Mouse (Mus musculus) hindbrain, embryonic 12.5 days (tissue): Measurements from ENCODE around the gene Ehmt1. TPM values are rescaled to one million over a fixed set of nuclear protein-coding genes. Genes with fewer than 3 reads are reported as not detected.
"Not testable (repeated sequence)": the region's sequence is repeated elsewhere in the genome, so short reads cannot be mapped to it uniquely, and the experiment has no call there.

ENCODE experiments used
- ATAC-seq: fragments of 200-750 bp; cut with Nextera tagmentation; 2 replicates; pipeline ENCODE4 v1.8.0; 2017; ENCODE audit warnings: moderate TSS enrichment; ENCODE audit not compliant: low FRiP score
- H3K27ac ChIP-seq: fragments of 300-500 bp; sonication (generic); 2 replicates; pipeline ENCODE4 v1.5.1; 2016; ENCODE audit warnings: mild to moderate bottlenecking
- H3K27me3 ChIP-seq: fragments of 300-500 bp; sonication (generic); 2 replicates; pipeline ENCODE4 v1.6.1; 2016; ENCODE audit warnings: mild to moderate bottlenecking
- H3K36me3 ChIP-seq: fragments of 300-500 bp; sonication (generic); 2 replicates; pipeline ENCODE4 v1.6.1; 2016; ENCODE audit warnings: mild to moderate bottlenecking
- H3K4me1 ChIP-seq: fragments of 300-500 bp; sonication (generic); 2 replicates; pipeline ENCODE4 v1.6.1; 2016
- H3K4me2 ChIP-seq: fragments of 300-500 bp; sonication (generic); replicated peaks from 2 replicates; pipeline ENCODE4 v1.6.1; 2016; ENCODE audit warnings: mild to moderate bottlenecking
- H3K4me3 ChIP-seq: fragments of 300-500 bp; sonication (generic); 2 replicates; pipeline ENCODE4 v1.5.1; 2016; ENCODE audit warnings: mild to moderate bottlenecking
- H3K9ac ChIP-seq: fragments of 300-500 bp; sonication (generic); 2 replicates; pipeline ENCODE4 v1.6.1; 2016; ENCODE audit warnings: mild to moderate bottlenecking, moderate library complexity
- H3K9me3 ChIP-seq: fragments of 300-500 bp; sonication (generic); replicated peaks from 2 replicates; pipeline ENCODE4 v1.6.1; 2016; ENCODE audit warnings: mild to moderate bottlenecking
- WGBS: fragments of 180-500 bp; shearing (Covaris S2); methylation state at CpG from one replicate; pipeline ENCODE4 v1.1.7; 2016; 5-methylcytosine and 5-hydroxymethylcytosine counted together
- polyA plus RNA-seq: library from polyadenylated mRNA; unstranded; fragments of >200 nt; fragmentation: Nextera tagmentation; extraction: Ambion mirVana; gene quantifications from 2 replicates; pipeline ENCODE4 v1.2.1, GENCODE M21; 2016

The Ehmt1 gene
- 126 and 134 TPM in 2 replicates for polyA plus RNA-seq

GRCm38 (mm10) chr2:24918930-24919838, at the start of gene Ehmt1:
Gene Ehmt1, minus strand, starts transcription at chr2:24919614.
- Histone ChIP-seq H3K9me3 (no peaks in the 10 kb centered on the region), H3K27ac (peak within 1 kb of the TSS; percentile 98), H3K4me1 (peaks cover 13% of the 10 kb centered on the region), H3K36me3 (no peaks in the 10 kb centered on the region), H3K9ac (peak within 1 kb of the TSS; percentile 99), H3K27me3 (no peaks in the 10 kb centered on the region), H3K4me2 (peak within 1 kb of the TSS; percentile 81), H3K4me3 (peak within 1 kb of the TSS; percentile 98)
- whole genome bisulfite sequencing: under 1% methylated on average over 96 of the region's 112 CpGs
- ATAC-seq: peak; percentile 98

GRCm38 (mm10) chr2:24962304-24963000, 43.0 kb upstream of the Ehmt1 start, which contains the start of gene Dph7:
Gene Dph7, plus strand, starts transcription at chr2:24962400.
- H3K27ac ChIP-seq: no peak within 1 kb of the TSS
- WGBS: 1% methylated on average over 28 of the region's 28 CpGs
- peaks cover 55% of the 10 kb centered on the region for H3K36me3 ChIP-seq
- H3K4me3 ChIP-seq: peak within 1 kb of the TSS; percentile 68
- peak within 1 kb of the TSS; percentile 82 for H3K4me2 ChIP-seq
- peaks cover 12% of the 10 kb centered on the region for H3K4me1 ChIP-seq
- no peaks in the 10 kb centered on the region for H3K27me3 ChIP-seq
- no peaks in the 10 kb centered on the region for H3K9me3 ChIP-seq
- peak within 1 kb of the TSS; percentile 84 for H3K9ac ChIP-seq
- ATAC-seq: peak; percentile 89

GRCm38 (mm10) chr2:24960910-24961309, 41.5 kb upstream of the Ehmt1 start:
- peaks cover 59% of the 10 kb centered on the region for H3K36me3 ChIP-seq
- ATAC-seq: no peak

GRCm38 (mm10) chr2:24952537-24953055, 33.2 kb upstream of the Ehmt1 start:
- ATAC-seq: no peak
- Histone ChIP-seq H3K9ac (no peak overlapping the region), H3K27me3 (no peaks in the 10 kb centered on the region), H3K27ac (no peak overlapping the region), H3K4me2 (no peak overlapping the region), H3K4me1 (peaks cover 16% of the 10 kb centered on the region), H3K9me3 (no peaks in the 10 kb centered on the region), H3K4me3 (no peak overlapping the region), H3K36me3 (peaks cover 56% of the 10 kb centered on the region)
- 92% methylated on average over 4 of the region's 4 CpGs for WGBS

More at GRCm38 (mm10) chr2:24960910-24961309, 41.5 kb upstream of the Ehmt1 start:
- peaks cover 12% of the 10 kb centered on the region for H3K4me1 ChIP-seq
- H3K4me3 ChIP-seq: no peak overlapping the region
- WGBS: 36% methylated on average over 3 of the region's 3 CpGs
- no peak overlapping the region for H3K27ac ChIP-seq
- H3K27me3 ChIP-seq: no peaks in the 10 kb centered on the region
- H3K9me3 ChIP-seq: no peaks in the 10 kb centered on the region
- no peak overlapping the region for H3K9ac ChIP-seq
- H3K4me2 ChIP-seq: no peak overlapping the region

GRCm38 (mm10) chr2:24950189-24950535, 30.7 kb upstream of the Ehmt1 start:
- no peaks in the 10 kb centered on the region for H3K27me3 ChIP-seq
- peak overlapping the region; percentile 86 for H3K4me3 ChIP-seq
- H3K9ac ChIP-seq: peak overlapping the region; percentile 80
- peaks cover 35% of the 10 kb centered on the region for H3K36me3 ChIP-seq
- under 1% methylated on average over 31 of the region's 31 CpGs for WGBS
- H3K27ac ChIP-seq: peak overlapping the region; percentile 64
- no peaks in the 10 kb centered on the region for H3K9me3 ChIP-seq
- peak; percentile 33 for ATAC-seq
- H3K4me2 ChIP-seq: peak overlapping the region; percentile 97
- peaks cover 16% of the 10 kb centered on the region for H3K4me1 ChIP-seq

- H3K9me3 ChIP-seq: no peaks in the 10 kb centered on the region
- peak within 1 kb of the TSS; percentile 80 for H3K9ac ChIP-seq
- H3K4me2 ChIP-seq: peak within 1 kb of the TSS; percentile 97
- peak; percentile 99 for ATAC-seq
- no peaks in the 10 kb centered on the region for H3K27me3 ChIP-seq
- peak within 1 kb of the TSS; percentile 64 for H3K27ac ChIP-seq
- WGBS: under 1% methylated on average over 107 of the region's 108 CpGs
- H3K36me3 ChIP-seq: peaks cover 29% of the 10 kb centered on the region
- peak within 1 kb of the TSS; percentile 86 for H3K4me3 ChIP-seq
- H3K4me1 ChIP-seq: peaks cover 16% of the 10 kb centered on the region
Measured at GRCm38 (mm10) chr2:24949421-24950188, 30.2 kb upstream of the Ehmt1 start, which contains the start of gene Zmynd19. Gene Zmynd19, plus strand, starts transcription at chr2:24949792.

- not testable (repeated sequence) for H3K4me2 ChIP-seq, H3K4me3 ChIP-seq, H3K27me3 ChIP-seq, H3K27ac ChIP-seq, H3K4me1 ChIP-seq, H3K36me3 ChIP-seq, ATAC-seq, H3K9me3 ChIP-seq, H3K9ac ChIP-seq
- WGBS: 48% methylated on average over 2 of the region's 2 CpGs
Measured at GRCm38 (mm10) chr2:24944304-24944703, 24.9 kb upstream of the Ehmt1 start.

- Histone ChIP-seq H3K9me3 (no peaks in the 10 kb centered on the region), H3K4me2 (no peak overlapping the region), H3K27me3 (no peaks in the 10 kb centered on the region), H3K4me3 (no peak overlapping the region), H3K27ac (no peak overlapping the region), H3K36me3 (no peaks in the 10 kb centered on the region), H3K9ac (no peak overlapping the region), H3K4me1 (no peaks in the 10 kb centered on the region)
- 75% methylated on average over 4 of the region's 4 CpGs for WGBS
- no peak for ATAC-seq
Measured at GRCm38 (mm10) chr2:24942092-24942491, 22.7 kb upstream of the Ehmt1 start.

- Histone ChIP-seq H3K36me3 (no peaks in the 10 kb centered on the region), H3K9ac (peak within 1 kb of the TSS; percentile 72), H3K9me3 (no peaks in the 10 kb centered on the region), H3K27ac (no peak within 1 kb of the TSS), H3K4me2 (peak within 1 kb of the TSS; percentile 94), H3K4me1 (peaks cover 14% of the 10 kb centered on the region), H3K27me3 (peaks cover 16% of the 10 kb centered on the region), H3K4me3 (peak within 1 kb of the TSS; percentile 57)
- under 1% methylated on average over 48 of the region's 49 CpGs for WGBS
- ATAC-seq: peak; percentile 93
Measured at GRCm38 (mm10) chr2:24935057-24935796, 15.8 kb upstream of the Ehmt1 start, which contains the start of gene Arrdc1. Gene Arrdc1, minus strand, starts transcription at chr2:24935252.

- peaks cover 14% of the 10 kb centered on the region for H3K4me1 ChIP-seq
- ATAC-seq: peak; percentile 44
Measured at GRCm38 (mm10) chr2:24934441-24934963, 15.1 kb upstream of the Ehmt1 start.

GRCm38 (mm10) chr2:24929593-24929992, 10.2 kb upstream of the Ehmt1 start:
- H3K9me3 ChIP-seq: no peaks in the 10 kb centered on the region
- peaks cover 3% of the 10 kb centered on the region; the same call in 1 of the 2 replicates for H3K36me3 ChIP-seq
- H3K4me1 ChIP-seq: peaks cover 5% of the 10 kb centered on the region
- peaks cover 9% of the 10 kb centered on the region; the same call in 1 of the 2 replicates for H3K27me3 ChIP-seq
- no peak overlapping the region for H3K4me3 ChIP-seq
- H3K9ac ChIP-seq: no peak overlapping the region
- no peak overlapping the region for H3K4me2 ChIP-seq
- 88% methylated on average over 5 of the region's 5 CpGs for WGBS
- no peak for ATAC-seq
- H3K27ac ChIP-seq: no peak overlapping the region

More at GRCm38 (mm10) chr2:24934441-24934963, 15.1 kb upstream of the Ehmt1 start:
- Histone ChIP-seq H3K4me2 (peak overlapping the region; percentile 94), H3K36me3 (no peaks in the 10 kb centered on the region), H3K27ac (no peak overlapping the region), H3K27me3 (peaks cover 16% of the 10 kb centered on the region), H3K9me3 (no peaks in the 10 kb centered on the region), H3K4me3 (peak overlapping the region; percentile 57), H3K9ac (peak overlapping the region; percentile 72)
- WGBS: 4% methylated on average over 19 of the region's 19 CpGs
